Mouse (Mus musculus) CD4-positive helper T cell, adult 2 months (primary cell): ENCODE measurements around the gene Rab7b.
A peak's percentile ranks its signal among the peaks of the same experiment; 100 is the strongest.

ENCODE experiments used
- DNase-seq: peaks from one replicate; pipeline ENCODE4 v3.0.0-alpha.2; 2012; ENCODE audit warnings: low read depth, missing footprints, low spot score

Rab7b gene

GRCm38 (mm10) chr1:131688475-131688874, at the start of gene Rab7b:
Rab7b (plus strand) TSS chr1:131688695.
- no peak for DNase-seq

- DNase-seq = no peak
These were observed 48.4 kb upstream of the Rab7b start for GRCm38 (mm10) chr1:131640062-131640461.

GRCm38 (mm10) chr1:131641565-131641964, 46.9 kb upstream of the Rab7b start:
- no peak for DNase-seq

GRCm38 (mm10) chr1:131642251-131642650, 46.2 kb upstream of the Rab7b start:
- no peak for DNase-seq

GRCm38 (mm10) chr1:131652670-131653443, 35.6 kb upstream of the Rab7b start:
- DNase-seq = peak; percentile 85

GRCm38 (mm10) chr1:131655601-131656000, 32.9 kb upstream of the Rab7b start:
- no peak for DNase-seq

- DNase-seq = peak; percentile 96
These were observed 30.5 kb upstream of the Rab7b start for GRCm38 (mm10) chr1:131657945-131658354.

GRCm38 (mm10) chr1:131659512-131660085, 28.9 kb upstream of the Rab7b start:
- DNase-seq = no peak

GRCm38 (mm10) chr1:131660266-131660665, 28.2 kb upstream of the Rab7b start:
- no peak for DNase-seq

- no peak for DNase-seq
These were observed 27.6 kb upstream of the Rab7b start for GRCm38 (mm10) chr1:131660716-131661472.

GRCm38 (mm10) chr1:131661749-131662148, 26.7 kb upstream of the Rab7b start:
- DNase-seq = no peak

- DNase-seq = no peak
These were observed 25.1 kb upstream of the Rab7b start for GRCm38 (mm10) chr1:131663286-131663995.

- DNase-seq = no peak
These were observed 24.4 kb upstream of the Rab7b start for GRCm38 (mm10) chr1:131664136-131664535.

- no peak for DNase-seq
These were observed 22.6 kb upstream of the Rab7b start for GRCm38 (mm10) chr1:131665886-131666285.

- DNase-seq = no peak
These were observed 17.4 kb upstream of the Rab7b start for GRCm38 (mm10) chr1:131671113-131671512.

- DNase-seq = no peak
These were observed 16.1 kb upstream of the Rab7b start for GRCm38 (mm10) chr1:131672361-131672760.

- no peak for DNase-seq
These were observed 8.9 kb upstream of the Rab7b start for GRCm38 (mm10) chr1:131679644-131680043.

GRCm38 (mm10) chr1:131687739-131688138, 756 bp upstream of the Rab7b start:
- no peak for DNase-seq

GRCm38 (mm10) chr1:131689016-131689415, 521 bp downstream of the Rab7b start:
- no peak for DNase-seq

- no peak for DNase-seq
These were observed 1.4 kb downstream of the Rab7b start for GRCm38 (mm10) chr1:131689899-131690298.

GRCm38 (mm10) chr1:131690435-131690834, 1.9 kb downstream of the Rab7b start:
- DNase-seq = no peak

- DNase-seq = no peak
These were observed 2.9 kb downstream of the Rab7b start for GRCm38 (mm10) chr1:131691356-131691755.
